Mouse (Mus musculus) B cell, adult 2 months (primary cell): Measurements from ENCODE around the gene BC147527.
"Not testable (repeated sequence)": the region's sequence is repeated elsewhere in the genome, so short reads cannot be mapped to it uniquely, and the experiment has no call there.

Experiments used
- DNase-seq, 2 experiments: peaks; one replicate each; pipeline ENCODE4 v3.0.0; 2022

BC147527 gene

DNA sequence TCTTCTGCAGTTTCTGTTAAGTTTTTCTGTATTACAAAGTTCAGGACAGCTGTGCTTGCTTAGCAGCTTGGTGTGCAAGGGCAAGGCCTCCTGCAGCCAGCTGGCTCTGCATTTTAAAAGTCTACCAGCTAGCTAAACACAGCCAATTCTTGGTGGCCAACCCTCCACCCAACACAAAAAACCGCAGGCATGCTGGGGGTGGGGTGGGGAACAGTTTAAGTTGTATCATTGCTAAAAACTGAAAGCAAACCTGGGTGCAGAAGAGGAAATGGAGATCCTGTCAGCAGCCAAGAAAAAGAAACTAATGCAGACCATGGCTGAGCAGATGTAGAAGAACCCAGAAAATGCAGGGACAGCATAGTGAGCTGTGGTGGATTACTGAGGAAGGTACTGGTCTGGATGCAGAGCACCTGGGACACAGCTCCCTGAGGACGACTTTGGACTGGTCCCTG lies at the start of gene BC147527:
Gene BC147527 (plus strand): TSS at position 402 of the 452 bp plus-strand sequence.
- peak; percentile 30 to 33 for DNase-seq

DNA sequence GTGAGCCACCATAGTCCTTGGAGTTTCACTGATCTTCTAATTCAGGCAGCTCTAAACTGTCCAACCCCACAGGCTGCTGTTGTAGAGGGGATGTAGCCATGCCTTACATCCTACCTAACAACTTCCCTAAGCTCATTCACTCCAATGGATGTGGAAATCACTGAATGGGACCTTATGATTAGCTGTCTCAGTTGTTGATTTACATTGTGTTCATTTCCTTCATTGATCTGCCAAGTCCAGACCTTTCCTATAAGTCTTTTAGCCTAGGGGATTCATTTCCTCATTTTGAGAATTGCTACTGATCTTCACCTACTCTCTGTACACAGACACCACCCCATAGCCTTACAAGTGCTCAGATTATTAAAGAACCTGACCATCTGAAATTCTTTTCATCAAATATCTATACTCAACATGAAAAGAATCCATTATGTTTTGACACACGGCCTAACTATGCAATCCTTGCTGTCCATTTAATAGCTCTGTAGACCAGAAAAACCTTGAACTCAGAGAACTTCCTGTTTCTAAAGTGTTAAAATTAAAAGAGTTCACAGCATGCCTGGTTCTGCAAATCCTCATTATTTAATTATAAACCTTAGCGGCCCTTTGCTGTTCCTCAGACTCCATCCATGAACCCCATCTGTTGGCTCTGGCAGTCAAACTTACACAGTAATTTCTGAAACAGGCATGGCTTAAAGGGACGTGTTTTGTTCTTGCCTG lies 48.8 kb upstream of the BC147527 start:
- not testable (repeated sequence) for DNase-seq

DNA sequence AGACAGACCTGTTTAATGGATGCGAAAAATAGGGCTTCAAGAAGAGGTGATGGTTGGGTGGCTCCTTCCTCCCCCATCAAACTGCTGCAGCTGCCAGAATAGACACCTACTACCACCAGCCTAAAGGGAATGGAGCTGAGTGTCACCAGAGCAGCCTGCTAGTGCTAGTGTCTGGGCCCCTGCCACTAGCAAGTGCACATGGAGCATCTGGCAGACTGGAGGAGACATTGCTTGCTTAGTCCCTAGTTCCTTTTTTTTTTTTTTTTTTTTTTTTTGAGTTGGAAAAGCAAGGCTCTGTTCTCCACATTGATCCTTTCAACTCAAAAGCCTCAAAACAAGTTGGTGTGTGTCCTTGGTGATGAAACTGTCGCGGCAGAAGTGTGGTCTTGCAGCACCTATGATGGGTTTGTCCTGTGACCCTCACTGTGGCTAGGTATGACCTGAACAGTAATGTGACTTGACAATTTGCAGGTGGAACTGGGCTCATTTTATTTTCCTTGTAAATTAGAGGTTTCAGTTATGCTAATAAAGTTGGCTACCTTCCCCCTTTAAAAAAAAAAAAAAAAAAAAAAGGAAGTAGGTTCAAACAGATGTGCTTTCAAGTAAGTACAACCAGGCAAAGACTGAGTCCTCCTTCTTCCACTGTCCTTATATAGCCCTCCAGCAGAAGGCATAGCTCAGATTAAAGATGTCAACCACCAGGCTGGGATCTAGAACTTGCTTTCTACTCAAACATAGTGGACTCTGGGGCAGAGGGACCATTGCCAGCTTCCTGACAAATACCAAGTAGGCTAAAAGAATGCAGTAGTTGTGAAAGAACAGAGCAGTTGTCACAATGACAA lies 41.2 kb upstream of the BC147527 start:
- peak; percentile 11 to 42 for DNase-seq

DNA sequence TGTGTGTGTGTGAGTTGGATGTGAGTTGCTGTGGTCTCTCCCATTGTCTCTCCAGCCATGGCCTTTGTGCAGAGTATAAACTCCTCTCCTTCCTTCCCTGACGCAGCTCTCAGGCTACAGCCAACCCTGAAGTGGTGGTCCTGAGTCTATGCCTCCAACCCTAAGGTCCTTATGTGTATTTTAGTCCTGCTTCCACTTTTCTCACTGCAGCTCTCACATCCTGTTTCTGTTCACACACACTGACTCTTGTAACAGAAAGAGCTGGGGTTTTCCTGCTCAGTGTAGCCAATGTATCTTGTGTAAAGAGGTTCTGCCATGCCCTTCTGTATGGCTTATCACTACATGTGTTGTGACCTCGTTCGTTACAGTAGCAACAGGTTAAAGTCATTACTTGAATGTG lies 40.5 kb upstream of the BC147527 start:
- DNase-seq = peak in 1 of 2 experiments; percentile 33

DNA sequence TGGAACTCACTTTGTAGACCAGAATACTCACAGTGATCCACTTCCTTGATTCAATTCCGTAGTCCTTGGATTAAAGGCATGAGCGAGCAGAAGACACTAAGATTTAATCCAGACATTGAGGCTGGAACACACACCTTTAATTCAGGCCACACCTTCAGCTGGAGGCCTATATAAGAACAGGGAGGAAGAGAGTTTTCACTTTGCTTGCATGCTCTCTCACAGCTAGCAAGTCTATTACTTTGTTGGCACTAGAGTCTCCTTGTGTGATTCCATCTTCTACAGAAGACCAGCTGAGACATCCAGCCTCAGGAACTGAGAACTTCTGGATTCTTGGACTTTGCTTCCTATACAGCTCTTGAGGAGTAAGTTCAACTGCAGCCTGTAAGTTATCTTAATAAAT lies 37.3 kb upstream of the BC147527 start, which contains the start of gene AF067061:
Gene AF067061 (plus strand): TSS at position 245 of the 400 bp plus-strand sequence.
- not testable (repeated sequence) for DNase-seq

DNA sequence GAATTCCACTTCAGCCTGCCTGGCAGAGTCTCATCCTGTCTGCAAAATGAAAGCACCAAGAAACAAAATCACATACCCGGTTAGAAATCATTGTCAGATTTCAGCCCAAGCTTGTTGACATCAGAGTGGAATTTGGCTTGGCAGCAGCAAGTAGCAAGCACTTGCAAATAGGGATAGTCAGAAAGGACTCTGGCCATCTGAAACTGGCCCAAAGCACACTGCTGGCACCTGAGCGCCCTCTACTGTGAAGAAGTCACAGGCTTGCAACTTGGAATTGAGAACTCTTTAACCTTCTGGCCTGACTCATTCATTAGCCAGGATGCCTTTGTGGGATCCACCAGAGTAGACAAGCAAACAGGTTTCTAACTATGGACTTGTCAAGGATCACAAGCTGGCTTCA lies 22.4 kb upstream of the BC147527 start:
- DNase-seq = not testable (repeated sequence)

DNA sequence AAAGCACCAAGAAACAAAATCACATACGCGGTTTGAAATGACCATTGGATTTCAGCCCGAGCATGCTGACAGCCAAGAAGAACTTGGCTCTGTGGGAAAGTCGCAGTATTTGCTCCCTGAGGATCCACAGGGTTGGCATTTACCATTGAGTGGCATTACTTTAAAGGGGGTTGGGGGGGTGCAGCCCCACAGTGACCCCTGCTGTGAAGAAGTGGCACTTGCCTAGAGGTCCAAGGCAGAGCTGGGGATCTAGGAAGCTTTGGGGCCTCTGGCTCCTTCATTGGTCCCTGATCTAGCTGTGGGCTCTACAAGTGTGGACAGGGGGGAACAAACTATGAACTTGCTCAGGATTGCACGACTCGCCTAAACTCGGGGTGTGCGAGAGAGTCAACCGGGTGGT lies 21.4 kb upstream of the BC147527 start:
- DNase-seq = no peak

DNA sequence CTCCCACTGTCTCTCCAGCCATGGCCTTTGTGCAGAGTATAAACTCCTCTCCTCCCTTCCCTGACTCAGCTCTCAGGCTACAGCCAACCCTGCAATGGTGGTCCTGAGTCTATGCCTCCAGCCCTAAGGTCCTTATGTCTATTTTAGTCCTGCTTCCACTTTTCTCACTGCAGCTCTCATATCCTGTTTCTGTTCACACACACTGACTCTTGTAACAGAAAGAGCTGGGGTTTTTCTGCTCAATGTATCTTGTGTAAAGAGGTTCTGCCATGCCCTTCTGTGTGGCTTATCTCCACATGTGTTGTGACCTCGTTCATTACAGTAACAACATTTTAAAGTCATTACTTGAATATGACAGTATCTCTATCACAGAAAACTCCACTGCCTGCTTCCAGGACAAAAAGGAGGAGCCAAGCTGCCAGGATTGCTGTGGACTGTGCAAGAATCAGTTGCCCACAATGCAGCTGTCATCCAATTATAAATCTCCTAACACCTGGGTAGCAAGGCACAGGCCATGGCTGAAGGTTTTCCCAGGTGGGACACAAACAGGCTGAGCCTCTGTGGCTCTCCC lies 783 bp upstream of the BC147527 start:
- peak in 1 of 2 experiments; percentile 10 for DNase-seq

DNA sequence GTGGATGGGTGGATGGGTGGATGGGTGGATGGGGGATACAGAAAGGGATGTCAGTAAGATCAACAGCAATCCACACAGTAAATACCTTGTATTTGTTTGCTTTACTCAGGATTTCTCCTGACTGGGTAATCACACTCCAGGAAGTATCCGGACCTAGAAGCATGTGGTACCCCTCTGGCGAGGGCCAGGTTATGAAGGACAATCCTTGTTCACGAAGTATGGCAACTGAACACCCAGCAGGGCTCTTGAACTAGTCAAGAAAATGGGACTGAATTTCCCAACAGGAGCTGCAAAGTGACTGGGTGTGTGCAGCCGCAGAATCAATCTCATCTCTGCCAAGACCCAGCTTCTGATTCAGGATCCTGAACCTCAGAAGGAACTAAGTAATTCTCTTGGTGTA lies 661 bp downstream of the BC147527 start:
- no peak for DNase-seq

DNA sequence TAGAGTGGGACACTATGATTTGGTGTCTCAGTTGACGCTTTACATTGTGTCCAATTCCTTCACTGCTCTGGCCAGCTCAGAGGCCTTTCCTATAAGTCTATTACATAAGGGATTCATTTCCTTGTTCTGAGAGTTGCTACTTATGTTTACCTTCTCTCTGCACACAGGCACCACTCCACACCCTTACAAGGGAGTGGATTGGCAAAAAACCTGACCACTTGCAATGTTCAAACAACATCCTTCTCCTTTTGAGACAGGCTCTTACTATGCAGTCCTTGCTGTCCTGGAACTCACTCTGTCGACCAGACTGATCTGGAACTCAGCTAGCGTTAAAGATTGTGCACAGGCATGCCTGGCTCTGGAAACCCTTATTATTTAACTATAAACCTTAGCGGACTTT lies 10.6 kb downstream of the BC147527 start:
- no peak for DNase-seq

DNA sequence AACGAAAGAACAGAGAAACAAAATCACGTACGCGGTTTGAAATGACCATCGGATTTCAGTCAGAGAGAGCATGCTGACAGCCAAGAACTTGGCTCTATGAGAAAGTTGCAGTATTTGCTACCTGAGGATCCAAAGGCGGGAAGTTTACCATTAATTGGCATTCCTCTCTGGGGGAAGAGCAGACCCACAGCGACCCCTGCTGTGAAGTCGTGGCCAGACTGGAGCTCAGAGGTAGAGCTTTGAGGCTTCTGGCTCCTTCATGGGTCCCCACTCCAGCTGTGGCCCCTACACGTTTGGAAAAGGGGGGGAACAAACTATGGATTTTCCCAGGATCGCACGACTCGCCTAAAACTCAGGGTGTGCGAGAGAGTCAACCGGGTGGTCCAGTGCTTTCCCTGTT lies 13.4 kb downstream of the BC147527 start:
- peak; percentile 52 to 53 for DNase-seq

DNA sequence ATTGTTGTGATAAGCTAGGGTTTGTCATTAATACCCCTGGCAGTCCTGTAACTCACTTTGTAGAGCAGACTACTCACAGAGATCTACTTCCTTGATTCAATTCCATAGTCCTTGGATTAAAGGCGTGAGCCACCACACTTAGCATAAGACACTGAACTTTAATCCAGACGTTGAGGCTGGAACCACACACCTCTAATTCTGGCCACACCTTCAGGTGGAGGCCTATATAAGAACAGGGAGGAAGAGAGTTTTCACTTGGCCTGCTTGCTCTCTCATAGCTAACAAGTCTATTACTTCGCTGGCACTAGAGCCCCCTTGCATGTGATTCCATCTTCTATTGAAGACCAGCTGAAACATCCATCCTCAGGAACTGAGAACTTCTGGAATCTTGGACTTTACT lies 16.4 kb downstream of the BC147527 start, which contains the start of gene Tcstv3:
Gene Tcstv3 (plus strand): TSS at position 301 of the 400 bp plus-strand sequence.
- not testable (repeated sequence) for DNase-seq

DNA sequence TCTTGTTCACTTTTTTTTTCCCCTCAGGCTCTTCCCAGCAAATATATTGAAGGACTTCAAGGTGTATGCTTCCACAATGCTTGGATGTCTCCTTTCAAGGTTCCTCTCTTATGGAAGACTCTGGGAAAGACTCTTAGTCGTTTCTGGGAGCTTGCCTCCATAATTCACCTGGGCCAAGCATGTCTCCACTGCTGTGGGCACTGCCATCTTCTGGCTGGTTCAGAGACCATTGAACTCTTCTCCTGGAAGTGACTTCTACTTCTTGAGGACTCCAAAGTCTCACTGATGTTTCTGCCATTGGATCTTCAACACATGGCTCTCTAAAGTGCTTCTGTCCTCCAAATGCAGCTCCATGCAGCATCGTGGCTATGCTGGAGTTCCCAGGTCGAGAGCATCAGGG lies 20.0 kb downstream of the BC147527 start:
- DNase-seq = no peak

DNA sequence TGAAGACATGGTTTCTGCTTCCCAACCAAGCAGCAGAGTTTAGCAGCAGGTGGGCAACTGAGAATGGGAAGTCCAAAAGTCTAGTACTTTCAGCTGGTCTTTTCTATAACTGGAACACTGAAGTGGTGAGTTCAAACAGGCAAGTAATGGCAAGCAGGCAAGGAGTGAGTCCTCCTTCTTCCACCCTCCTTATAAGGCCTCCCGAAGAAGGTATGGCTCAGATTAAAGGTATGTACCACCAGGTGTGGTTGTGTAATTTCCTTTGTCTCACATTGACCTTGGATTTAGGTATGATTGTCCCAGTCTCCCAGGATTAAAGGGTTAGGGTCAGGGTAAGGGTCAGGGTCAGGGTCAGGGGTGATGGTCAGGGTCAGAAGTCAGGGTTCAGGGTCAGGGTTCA lies 20.5 kb downstream of the BC147527 start:
- DNase-seq = no peak
